Mouse (Mus musculus): Measurements from ENCODE around the gene Ostf1. TPM values are rescaled to one million over a fixed set of nuclear protein-coding genes. Genes with fewer than 3 reads are reported as not detected.

Ostf1 gene
- 10 to 100 TPM; 46.5 to 52.2 TPM for total RNA-seq (2021)
- long read RNA-seq, experiment 1, transcript Ostf1-201 (10 exons, 2,726 nt): major isoform, 103 of 108 reads
- long read RNA-seq, experiment 1, partial matches to known transcripts: 2 of 108 reads
- long read RNA-seq, experiment 1, other reads (novel, unspliced or antisense): 3 of 108 reads
- long read RNA-seq, experiment 2, transcript Ostf1-201 (10 exons, 2,726 nt): major isoform, 57 of 59 reads
- long read RNA-seq, experiment 2, partial matches to known transcripts: 0 of 59 reads
- long read RNA-seq, experiment 2, other reads (novel, unspliced or antisense): 2 of 59 reads

DNA sequence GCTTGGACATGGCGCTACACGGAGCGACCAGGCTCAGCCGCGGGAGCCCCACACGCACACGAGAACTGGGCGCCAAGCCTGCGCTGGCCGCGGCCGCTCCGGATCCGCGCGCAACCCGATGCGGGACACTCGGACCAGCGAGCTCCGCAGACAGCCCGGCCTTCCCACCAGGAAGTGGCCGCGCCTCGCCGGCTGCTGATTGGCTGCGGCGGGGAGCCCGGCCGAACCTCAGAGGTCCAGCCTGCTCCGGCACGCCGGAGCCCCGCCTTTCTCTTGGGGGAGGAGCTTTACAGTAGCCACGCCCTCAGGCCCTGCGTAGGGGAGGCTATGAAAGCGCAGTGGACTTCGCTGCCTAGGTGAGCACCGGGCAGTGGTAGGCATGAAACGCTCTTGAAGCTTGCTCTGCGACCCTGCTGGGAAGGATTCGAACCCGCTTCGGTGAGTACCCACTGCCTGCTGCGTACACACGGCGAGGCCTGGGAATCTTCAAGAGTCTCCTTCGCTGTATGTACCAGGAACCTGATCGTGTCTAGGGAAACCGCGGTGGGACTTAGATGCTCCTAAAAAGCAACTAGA, at the start of gene Ostf1, which contains the start of gene Nmrk1:
Gene Ostf1 (minus strand): TSS at position 180 of the 576 bp plus-strand sequence.
Gene Nmrk1 (plus strand): TSS at position 307 of the 576 bp plus-strand sequence.
- intact Hi-C loops (cut with DNase I): loop anchor here (2.0 to 5.0 kb wide), 2 partner anchors 15 to 41 kb away; partner anchors contain the start of gene Carnmt1
- peak; percentile 98 to 100 for DNase-seq

DNA sequence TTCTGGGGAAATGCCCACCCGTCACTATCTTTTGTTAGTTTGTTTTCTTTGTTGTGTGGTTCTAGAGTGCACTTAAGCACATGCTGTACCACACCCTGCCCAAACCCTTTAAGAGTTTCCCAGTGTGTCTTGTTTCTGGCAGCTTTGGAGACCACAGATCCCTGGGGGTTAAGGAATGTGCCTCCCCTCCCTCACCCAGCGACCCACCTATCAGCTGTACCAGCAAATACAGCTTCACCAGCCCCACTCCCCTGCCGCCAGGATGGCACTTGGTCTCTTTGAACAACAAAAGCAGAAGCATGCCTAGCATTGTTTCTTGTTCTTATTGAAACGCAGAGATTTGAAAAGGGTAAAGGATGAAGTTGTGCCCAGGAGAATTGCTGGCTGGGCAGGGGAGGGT, 41.5 kb upstream of the Ostf1 start:
- intact Hi-C loops (cut with DNase I): loop anchor here (5.0 kb wide), 2 partner anchors 39 to 41 kb away; partner anchors contain the start of genes D030056L22Rik, Nmrk1 and Ostf1
- DNase-seq: no peak

DNA sequence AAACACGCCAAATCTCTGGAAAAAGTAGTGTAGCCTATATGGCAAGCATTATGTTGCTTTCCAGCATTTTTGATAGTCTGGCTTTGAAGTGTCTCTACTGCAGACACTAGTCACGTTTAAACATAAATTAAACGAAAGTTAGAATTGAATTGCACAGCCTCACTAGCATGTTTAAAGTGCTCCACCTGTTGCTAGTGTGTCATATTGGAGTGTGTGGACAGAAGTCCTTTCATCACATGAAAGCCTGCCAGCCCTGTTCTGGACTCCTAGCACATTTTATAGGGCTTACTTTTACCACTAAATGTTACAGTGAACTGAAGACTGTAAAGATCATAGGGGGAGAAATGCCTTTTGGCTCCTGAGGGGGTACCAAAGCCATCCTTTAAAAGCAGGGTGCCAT, 40.9 kb upstream of the Ostf1 start:
- intact Hi-C loops (cut with DNase I): loop anchor here (5.0 kb wide), 2 partner anchors 40 kb away; partner anchors contain the start of genes D030056L22Rik, Nmrk1 and Ostf1

DNA sequence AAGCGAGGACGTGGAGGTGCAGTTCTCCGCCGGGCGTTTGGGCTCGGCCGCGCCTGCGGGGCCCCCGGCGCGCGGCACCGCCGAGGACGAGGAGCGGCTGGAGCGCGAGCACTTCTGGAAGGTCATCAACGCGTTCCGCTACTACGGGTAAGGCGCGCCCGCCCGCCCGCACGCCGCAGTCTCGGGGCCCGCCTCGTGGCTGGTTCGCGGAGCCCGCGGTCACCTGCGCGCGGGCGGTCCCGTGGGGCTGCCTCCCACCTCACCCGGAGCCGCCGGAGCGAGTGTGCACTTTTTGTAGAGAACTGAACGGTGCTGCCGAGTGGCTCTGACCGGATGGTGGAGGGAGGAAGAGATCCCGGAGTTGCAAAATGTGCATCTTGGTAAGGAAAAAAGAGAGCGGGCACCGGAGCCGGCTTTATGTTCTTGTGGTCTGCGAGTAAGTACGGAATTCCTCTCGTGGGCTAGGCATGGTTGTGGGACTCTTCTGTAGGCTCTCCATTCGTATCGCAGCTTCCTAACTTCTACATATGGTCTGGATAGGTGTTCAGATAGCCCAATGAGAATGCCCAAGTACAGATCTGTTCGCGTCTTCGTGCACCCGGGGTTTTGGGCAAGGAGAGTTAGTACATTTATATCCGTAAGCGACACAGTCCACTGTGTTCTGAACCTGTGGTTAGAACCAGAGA, 39.6 kb upstream of the Ostf1 start:
- peak; percentile 53 to 61 for DNase-seq
- intact Hi-C loops (cut with DNase I): loop anchor here (5.0 kb wide), 2 partner anchors 39 to 41 kb away; partner anchors contain the start of genes D030056L22Rik, Nmrk1 and Ostf1

More for the DNA sequence above, 40.9 kb upstream of the Ostf1 start:
- DNase-seq: no peak

DNA sequence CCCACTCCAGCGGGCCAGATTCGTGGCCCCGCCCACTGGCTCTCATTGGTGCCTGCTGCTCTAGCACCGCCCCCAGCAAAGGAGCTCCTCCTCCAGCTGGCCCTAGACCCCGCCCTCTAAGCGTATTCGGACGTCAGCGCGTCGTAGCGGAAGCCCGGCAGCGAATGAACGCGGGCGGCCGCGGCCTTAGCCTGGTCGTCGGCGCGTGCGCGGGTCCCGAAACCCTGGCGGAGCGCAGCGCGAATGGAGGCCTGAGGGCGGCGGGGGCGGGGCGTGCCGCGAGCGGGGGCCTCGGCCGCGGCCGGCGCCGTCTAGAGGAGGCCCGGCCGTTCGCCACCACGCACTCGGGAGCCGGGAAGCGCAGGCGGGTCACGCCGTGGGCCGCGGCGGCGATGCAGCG, 39.0 kb upstream of the Ostf1 start, which contains the start of gene Carnmt1:
Gene Carnmt1 (plus strand): TSS at position 157 of the 400 bp plus-strand sequence.
- DNase-seq: peak; percentile 99
- intact Hi-C loops (cut with DNase I): loop anchor here (5.0 kb wide), 2 partner anchors 38 to 42 kb away; partner anchors contain the start of genes D030056L22Rik, Nmrk1 and Ostf1

DNA sequence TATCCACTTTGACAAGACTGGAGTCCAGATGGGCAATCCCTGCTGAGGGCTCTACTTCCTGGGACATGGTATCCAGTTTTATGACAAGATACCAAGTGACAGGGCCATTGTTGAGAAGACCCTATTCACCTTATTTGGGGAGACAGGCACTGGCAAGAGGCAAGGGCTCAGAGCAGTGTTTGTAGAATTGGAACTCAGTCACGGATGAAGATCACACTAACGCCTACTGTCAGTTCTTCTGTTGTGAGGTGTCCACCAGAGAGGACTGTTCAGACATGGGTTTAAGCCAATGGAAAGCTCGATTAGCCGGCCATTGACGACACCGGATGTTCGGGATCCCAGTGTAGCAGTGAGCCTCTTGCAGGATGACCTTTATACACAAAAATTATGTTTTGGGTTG, 37.9 kb upstream of the Ostf1 start:
- DNase-seq: no peak
- intact Hi-C loops (cut with DNase I): no loop called here

DNA sequence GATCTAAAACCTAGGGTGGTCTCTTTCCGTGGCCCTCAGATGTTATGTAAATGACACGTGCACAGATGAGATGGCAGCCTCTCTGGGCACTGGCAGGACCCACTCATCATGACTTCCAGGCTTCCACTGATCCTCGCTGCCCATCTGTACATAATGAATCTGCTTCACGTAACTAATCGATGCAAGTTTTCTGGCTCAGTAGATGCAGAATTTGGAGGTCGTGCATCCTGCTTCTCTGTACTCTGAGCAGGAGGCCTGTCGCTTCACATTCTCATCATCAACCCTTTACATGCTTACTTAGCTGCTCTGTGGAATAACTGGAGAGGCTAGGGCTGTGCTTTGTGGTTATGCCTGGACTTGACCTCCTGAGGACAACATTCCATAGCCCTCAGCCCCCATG, 35.3 kb upstream of the Ostf1 start:
- DNase-seq: no peak
- intact Hi-C loops (cut with DNase I): no loop called here

DNA sequence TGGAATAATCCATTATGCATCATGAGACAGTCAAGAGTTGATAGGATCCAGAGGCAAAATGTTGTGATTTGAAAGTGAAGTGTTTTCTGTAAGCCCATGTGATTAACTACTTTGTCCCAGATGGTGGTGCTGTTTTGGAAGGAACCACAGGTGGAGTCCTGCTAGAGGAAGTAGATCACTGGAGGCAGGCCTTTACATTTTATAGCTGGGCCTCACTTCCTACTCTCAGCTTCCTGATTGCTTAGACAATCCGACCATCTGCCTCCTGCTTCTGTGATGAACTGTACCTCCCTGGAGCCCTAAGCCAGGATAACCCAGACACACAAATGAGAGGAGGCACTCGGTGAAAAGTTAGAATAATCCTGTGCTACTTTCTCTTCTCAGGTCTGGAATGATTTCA, 32.3 kb upstream of the Ostf1 start:
- intact Hi-C loops (cut with DNase I): no loop called here
- DNase-seq: no peak

DNA sequence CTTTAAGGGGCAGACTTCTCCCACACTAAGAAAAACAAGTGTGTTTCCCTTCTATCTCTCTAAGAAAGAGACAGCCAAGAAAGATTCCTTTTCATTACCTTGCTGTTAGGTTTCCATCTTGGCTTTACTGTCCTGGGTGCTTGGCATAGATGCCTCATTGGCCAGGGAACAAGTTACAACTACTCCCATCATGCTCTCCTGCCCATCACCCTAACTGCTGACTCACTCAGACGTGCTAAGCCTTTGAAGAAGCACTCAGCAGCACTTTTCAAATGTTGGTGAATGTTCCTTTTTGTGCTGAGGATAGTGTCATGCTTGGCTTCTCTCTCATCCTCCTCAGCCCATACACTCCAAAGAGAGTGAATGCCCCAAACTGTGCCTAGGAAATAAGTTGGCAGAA, 30.1 kb upstream of the Ostf1 start:
- intact Hi-C loops (cut with DNase I): no loop called here
- DNase-seq: no peak

DNA sequence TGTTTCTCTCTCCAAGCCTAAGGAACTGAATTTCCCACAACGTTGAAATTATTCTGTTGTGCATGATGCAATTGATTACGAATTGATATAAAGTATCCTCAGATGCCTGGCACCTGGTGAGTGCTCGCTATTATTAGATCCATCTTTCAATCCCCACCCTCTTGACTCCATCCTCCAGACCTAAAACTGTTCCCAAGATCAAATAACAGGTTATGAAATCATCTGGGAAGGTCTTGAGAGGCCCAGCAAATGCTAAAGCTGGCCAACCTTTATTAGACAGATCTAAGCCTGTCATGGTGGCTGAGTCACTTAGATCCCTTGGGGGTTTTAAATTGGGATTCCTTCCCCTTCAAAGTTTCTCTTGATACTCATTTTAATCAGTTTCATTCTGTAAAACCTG, 28.8 kb upstream of the Ostf1 start:
- intact Hi-C loops (cut with DNase I): no loop called here
- no peak for DNase-seq

DNA sequence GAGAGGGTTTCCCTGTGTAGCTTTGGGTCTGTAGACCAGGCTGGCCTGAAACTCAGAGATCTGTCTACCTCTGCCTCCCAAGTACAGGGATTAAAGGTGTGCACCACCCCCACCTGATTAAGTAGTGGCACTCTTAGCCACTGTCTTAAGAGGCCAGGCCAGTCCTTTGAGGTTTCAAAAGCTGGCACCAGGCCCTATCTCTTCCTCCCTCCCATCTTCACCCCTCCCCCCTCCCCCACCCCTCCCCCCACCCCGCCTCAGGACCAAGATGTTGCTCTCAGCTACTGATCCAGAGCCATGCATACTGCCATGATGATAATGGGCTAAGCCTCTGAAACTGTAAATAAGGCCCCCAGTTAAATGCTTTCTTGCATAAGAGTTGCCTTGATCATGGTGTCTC, 27.7 kb upstream of the Ostf1 start:
- intact Hi-C loops (cut with DNase I): no loop called here
- no peak for DNase-seq

DNA sequence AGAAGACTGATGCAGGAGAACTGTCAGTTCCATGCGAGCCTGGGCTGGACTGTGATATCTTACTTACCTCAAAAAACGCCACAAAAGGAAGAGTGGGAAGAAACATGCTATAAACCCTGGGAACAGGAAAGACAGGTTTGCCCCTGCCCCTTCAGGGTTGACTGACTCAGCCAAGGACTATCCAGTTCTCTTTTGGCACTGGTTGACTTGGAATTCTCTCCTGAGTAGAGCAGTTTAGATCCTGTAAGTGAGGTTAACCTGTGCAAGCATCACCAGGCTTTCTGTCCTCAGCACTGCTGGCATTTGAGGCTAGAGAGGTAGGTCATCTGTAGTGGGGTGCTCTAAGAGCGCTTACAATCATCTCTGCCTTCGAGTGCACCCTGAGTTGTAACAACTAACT, 26.9 kb upstream of the Ostf1 start:
- no peak for DNase-seq
- intact Hi-C loops (cut with DNase I): no loop called here

DNA sequence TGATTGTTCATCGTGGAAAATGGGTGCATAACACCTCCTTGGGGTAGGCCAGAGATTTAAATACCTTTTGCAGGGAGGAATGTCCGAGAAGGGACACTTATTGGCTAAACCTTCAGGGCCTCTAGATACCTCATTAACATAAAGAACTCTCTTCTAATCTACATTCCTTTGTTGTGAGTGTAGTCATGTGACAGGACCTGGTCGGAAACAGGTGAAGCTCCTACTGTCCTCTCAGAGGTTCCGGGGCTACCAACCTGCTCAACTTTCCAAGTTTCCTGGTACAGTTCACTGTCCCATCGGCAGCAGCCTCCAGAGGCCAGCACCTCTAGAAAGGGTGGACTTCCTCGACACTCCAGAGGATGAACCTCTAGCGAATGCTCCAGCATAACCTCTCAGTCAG, 24.4 kb upstream of the Ostf1 start:
- no peak for DNase-seq
- intact Hi-C loops (cut with DNase I): no loop called here

DNA sequence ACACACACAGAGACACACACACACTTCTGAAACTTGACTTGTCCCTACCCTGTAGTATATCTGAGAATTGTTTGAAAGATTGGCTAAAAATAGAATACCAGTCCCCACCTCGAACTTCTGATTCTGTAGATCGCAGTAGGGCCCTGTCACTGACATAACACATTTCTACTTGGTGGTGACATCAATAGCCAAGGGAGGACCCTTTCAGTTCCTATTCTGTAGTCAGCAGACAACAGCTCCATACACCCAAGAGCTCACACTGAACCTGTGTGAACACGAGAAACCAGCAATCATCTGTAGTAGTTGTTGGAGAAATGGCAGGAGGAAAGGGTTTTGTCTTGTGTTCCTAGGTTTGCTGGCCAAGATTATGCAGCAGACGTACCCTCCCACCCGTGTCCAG, 23.4 kb upstream of the Ostf1 start:
- no peak for DNase-seq
- intact Hi-C loops (cut with DNase I): no loop called here

DNA sequence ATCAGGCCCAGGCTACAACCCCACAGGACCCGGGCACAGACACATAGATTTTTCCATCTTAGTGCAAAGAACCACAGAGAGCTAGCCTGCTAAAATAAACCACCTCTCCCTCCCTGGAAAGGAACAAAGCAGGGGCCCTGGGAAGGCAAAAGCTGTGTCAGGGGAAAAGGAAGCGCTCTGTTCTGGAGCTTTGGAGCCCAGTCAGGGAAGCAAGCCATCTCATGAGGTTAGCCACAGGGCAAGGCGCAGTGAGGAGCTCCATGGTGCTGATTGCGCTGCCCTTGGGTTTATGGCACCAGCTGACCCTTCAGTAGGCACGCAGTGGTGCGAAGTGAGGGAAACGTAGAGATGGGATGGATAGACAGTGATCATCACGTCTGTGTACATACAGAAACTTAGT, 22.7 kb upstream of the Ostf1 start:
- intact Hi-C loops (cut with DNase I): no loop called here
- DNase-seq: no peak

DNA sequence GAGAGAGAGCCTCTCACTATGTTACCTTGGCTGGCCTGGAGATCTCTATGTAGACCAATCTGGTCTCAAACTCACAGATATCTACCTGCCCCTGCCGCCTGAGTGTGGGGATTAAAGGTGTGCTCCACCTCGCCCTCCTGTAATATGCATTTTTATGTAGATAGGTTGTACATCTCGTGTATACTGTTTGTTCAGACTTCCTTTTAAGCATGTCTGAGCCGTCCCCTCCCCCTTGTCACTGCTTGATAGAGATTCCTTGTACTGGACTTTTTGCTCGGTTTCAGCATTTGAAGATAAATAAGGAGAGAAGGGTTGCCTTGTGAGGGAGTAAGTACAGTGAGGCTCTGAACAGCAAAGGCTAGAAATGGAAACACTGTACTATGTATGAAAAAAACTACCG, 21.4 kb upstream of the Ostf1 start:
- no peak for DNase-seq
- intact Hi-C loops (cut with DNase I): no loop called here

DNA sequence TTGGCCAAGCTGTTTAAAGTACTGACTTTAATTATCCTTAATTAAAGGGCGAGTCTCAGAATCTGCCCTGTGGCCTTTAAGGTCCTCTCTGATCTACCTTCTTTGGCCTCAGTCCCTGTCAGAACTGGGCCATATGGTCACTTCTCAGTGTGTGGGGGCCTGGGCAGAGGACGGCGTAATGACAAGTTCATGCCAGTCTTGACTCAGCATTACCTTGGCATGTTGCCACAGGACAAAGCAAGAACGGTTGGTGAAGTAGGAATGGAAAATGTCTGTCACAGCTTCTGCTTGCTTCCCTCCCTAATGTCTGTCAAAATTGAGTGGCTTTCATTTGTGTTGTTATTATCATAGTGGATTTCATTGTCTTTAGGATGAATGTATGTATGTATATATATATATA, 21.0 kb upstream of the Ostf1 start:
- intact Hi-C loops (cut with DNase I): no loop called here
- DNase-seq: no peak

DNA sequence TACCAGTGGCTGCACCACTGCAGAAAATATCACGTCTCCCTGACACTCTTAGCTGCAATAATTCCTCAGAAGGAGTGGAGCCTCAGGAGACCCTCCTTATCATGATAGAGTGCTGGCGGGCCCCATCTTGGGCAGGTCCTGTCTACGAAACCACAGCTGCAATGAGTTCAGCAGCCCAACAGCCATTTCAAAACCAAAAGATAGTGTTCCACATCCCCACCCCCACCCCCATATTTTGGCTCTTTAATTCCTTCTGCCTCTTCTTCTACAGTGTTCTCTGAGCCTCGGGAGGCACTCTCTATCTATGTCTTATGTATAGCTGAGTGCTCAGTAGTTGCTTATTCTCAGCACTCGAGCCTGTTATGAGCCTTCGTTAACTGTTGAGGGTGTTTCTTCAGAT, 18.9 kb upstream of the Ostf1 start:
- intact Hi-C loops (cut with DNase I): no loop called here
- DNase-seq: no peak

DNA sequence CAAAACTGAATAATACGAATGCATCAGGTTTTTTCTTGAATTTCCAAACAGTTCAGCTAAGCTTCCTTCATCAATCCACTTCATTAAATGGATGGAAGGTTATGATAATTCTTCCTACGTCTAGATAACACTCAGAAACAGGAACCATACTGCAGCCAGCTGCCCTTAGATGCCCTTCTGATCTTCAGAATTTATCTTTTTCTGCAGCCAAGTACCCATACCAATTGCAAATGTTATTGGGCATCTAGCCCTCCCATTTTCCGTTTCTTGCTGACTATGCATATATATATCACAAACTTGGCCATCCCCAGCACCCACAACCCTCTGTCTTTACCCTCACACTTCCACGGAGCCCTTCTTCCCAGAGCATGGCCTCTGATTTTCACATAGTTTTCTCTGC, 18.3 kb upstream of the Ostf1 start:
- no peak for DNase-seq
- intact Hi-C loops (cut with DNase I): no loop called here

DNA sequence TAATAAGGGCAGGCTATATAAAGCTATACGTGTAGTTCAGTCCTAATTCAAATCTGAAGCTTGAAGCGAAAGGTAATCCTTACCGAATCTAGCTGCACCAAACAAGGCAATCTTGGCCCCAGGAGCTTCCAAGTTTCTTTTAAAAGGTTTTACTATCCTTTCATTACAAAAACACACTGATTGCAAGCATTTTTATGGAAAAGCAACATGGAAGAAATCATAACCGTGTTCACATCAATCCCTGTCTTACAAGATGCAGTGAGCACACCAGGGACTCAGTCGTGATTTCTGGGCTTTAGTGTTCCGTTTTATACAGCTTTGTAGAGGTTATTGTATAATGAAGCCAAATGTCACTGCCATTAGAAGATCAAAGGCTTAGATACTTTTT, 16.9 kb upstream of the Ostf1 start:
- DNase-seq: no peak
- intact Hi-C loops (cut with DNase I): no loop called here
